Mouse (Mus musculus) olfactory bulb, adult 2 months (tissue): ENCODE results near the gene Efcab12. TPM values are rescaled to one million over a fixed set of nuclear protein-coding genes. Genes with fewer than 3 reads are reported as not detected.

Source experiments
- H3K27ac ChIP-seq: fragments of 200-500 bp; 2 replicates; pipeline ENCODE4 v1.5.1; 2012; ENCODE audit warnings: low read depth, low read length; ENCODE audit not compliant: insufficient read depth
- H3K4me1 ChIP-seq: fragments of 200-500 bp; 2 replicates; pipeline ENCODE4 v1.6.1; 2012; ENCODE audit warnings: low read length; ENCODE audit not compliant: control insufficient read depth, insufficient read depth
- H3K4me3 ChIP-seq: fragments of 200-500 bp; 2 replicates; pipeline ENCODE4 v1.5.1; 2012; ENCODE audit warnings: mild to moderate bottlenecking, low read depth, low read length, moderate library complexity; ENCODE audit not compliant: insufficient read depth
- CTCF ChIP-seq: fragments of 200-500 bp; IDR thresholded peaks from 2 replicates; pipeline ENCODE4 v1.5.1; 2012; ENCODE audit warnings: low read depth, mild to moderate bottlenecking, low read length, moderate library complexity; ENCODE audit not compliant: insufficient read depth
- POLR2A ChIP-seq: fragments of 200-500 bp; IDR thresholded peaks from 2 replicates; pipeline ENCODE4 v1.6.1; 2012; ENCODE audit warnings: mild to moderate bottlenecking, low read depth, low read length, moderate library complexity; ENCODE audit not compliant: insufficient read depth
- WGBS: fragments of 180-500 bp; shearing (Covaris S2); methylation state at CpG from one replicate; pipeline ENCODE4 v1.1.7; 2018; 5-methylcytosine and 5-hydroxymethylcytosine counted together
- polyA plus RNA-seq: library from polyadenylated mRNA; stranded (reverse); fragments of >200 nt; gene quantifications from 2 replicates; pipeline ENCODE4 v1.2.4, GENCODE M21; 2012; ENCODE audit warnings: low replicate concordance; ENCODE audit not compliant: missing spikeins, insufficient read depth, insufficient read length

Gene Efcab12
- polyA plus RNA-seq, 1 experiment: not detected

DNA sequence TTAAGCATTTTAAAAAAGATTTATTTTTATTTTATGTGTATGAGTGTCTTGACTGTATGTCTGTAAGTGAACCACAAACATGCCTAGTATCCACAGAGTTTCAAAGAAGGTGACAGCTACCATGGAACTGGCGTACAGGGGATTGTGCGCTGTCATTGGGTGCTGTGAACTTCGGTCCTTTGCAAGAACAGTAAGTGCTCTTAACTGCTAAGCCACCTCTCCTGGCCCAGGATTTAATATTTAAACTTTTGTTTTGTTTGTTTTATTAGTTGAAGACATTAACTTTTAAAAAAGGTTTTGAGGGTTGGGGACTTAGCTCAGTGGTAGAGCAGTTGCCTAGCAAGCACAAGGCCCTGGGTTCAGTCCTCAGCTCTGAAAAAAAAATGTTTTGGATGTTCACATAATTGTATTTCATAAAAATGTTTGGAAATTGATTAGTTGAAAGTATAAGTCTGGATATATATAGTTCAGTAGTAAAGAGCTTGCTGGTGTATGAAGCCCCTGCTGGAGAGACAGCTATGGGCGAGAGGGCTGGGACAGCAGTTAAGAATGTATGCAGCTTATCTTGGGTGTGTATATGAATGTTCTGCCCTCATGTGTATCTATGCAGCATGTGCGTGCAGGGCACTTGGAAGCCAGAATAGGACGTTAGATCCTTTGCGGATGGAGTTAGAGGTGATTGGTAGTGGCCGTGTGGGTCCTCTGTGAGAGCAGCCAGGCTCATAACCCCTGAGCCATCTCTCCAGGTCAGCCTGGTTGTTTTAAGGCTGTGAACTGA, 16.8 kb downstream of the Efcab12 start:
- no peaks in the 10 kb centered on the region for H3K4me1 ChIP-seq
- no peak overlapping the region for H3K4me3 ChIP-seq
- TF ChIP-seq CTCF (no peak), POLR2A (no peak)
- no peak overlapping the region for H3K27ac ChIP-seq
- 86% methylated on average over 8 of the region's 8 CpGs for WGBS

DNA sequence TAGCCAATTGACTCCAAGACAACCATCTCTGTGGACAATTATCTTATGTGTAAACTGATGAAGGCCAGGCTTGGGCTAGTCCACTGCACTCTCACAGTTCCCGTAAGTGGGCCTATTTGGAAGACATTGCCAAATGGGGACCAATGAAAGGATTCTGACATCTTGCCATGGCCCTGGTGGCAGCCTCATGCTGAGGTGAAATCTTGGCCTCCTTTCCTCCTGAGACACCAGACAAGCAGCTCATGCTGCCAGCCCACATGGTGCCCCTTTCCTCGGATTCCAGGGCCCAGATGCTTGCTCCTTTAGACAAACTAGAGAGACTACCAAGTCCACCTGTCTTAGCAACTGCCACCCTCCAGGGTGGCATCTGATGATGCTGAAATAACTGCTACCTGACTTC, 20.1 kb downstream of the Efcab12 start:
- H3K27ac ChIP-seq: no peak overlapping the region
- no peaks in the 10 kb centered on the region for H3K4me1 ChIP-seq
- TF ChIP-seq CTCF (no peak), POLR2A (no peak)
- H3K4me3 ChIP-seq: no peak overlapping the region
- 63% methylated on average over 2 of the region's 2 CpGs for WGBS

DNA sequence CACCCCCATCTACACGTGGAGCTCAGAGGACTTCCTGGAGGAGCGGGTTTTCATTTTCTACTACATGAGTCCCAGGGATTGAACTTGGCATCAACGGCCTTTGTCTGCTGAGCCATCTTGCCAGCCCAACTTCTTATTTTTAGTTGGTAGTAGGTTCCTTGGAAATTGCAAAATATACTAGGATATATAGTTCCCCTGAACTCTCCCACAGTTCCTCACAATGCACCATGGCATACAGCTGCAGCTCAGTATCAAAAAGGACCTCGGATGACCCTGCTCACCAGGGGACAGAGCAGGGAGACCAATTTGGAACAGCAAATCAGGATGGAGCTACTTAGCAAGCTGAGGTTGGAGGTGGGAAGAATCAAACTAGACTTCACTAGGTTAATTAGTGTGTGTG, 23.2 kb downstream of the Efcab12 start:
- Histone ChIP-seq H3K4me3 (no peak overlapping the region), H3K27ac (no peak overlapping the region), H3K4me1 (no peaks in the 10 kb centered on the region)
- TF ChIP-seq CTCF: no peak
- TF ChIP-seq POLR2A: no peak
- 76% methylated on average over 4 of the region's 4 CpGs for WGBS

DNA sequence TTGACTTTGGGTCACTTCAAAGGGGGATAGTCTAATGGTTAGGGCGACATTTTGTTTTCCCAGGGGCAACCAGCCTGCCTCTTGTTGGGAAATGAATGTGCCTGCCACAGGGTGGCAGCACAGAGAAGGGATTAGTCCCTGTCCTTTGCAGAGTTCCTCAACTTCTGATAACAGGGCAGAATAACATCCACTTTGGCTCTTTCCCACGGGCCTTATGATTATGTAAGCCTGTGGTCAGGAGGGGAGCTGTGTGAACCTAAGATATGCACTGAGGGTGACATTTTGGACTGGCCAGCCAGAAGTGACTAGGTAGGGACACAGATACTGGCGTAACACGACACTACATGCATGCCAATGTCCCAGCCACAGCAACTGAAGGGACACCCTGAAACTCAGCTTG, 24.1 kb downstream of the Efcab12 start:
- Histone ChIP-seq H3K4me1 (no peaks in the 10 kb centered on the region), H3K4me3 (no peak overlapping the region), H3K27ac (no peak overlapping the region)
- WGBS: 42% methylated on average over 4 of the region's 4 CpGs
- TF ChIP-seq POLR2A (no peak), CTCF (no peak)

DNA sequence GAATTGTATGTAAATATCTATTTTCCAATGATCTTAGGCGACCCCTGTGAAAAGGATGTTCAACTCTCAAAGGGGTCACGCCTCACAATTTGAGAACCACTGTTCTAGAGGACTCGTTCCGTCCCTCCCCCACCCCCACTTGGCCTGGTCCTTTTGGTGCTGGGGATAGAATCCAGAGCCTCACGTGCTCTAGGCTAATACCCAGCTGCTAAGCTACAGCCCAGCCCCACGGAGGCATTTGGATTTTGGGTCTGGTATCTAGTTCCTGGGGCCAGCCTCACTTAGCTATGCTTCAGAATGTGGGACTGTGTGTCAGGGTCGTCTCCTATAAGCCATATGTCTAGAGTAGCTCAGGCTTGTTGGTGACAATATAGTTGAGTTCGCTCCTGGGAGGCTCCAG, 26.6 kb downstream of the Efcab12 start:
- TF ChIP-seq CTCF (no peak), POLR2A (no peak)
- no peak overlapping the region for H3K4me3 ChIP-seq
- WGBS: 72% methylated on average over 8 of the region's 8 CpGs
- no peak overlapping the region for H3K27ac ChIP-seq
- H3K4me1 ChIP-seq: peaks cover 10% of the 10 kb centered on the region

DNA sequence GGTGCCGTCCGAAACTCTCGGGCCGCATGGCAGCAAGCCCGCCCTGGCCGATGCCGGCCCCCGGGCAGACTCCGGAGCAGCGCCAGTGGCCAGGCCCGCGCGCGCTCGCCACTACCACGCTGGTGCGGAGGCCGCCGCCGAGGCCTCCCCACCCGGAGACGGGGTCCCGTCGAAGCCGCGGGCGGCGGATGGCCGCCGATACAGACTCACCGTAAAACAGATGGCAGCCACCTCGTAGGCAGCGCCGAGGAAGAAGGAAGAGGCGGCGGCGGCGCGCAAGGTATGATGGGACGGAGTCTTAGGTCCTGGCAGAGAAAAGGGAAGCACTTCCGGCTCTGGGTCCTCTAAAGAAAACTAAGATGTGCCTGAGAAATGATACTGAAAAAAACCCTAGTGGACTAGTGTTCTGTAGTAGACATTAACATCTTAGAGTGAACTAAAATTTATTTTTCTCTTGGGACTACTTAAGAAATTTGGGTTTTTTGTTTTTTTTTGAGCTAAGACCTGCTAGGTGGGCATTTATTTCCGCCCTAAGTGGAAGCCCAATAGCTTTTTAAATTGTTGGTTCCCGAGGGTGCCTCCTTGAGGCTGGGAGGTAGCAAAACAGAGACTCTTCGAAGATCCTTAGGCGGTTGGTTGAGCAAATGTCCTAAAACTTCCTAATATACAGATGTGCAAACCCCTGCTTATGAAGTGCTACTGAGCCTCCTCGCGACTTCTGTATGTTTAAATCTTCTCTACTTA, 29.6 kb downstream of the Efcab12 start, which contains the start of gene Rpl32:
Gene Rpl32 (minus strand): TSS at position 260 of the 744 bp plus-strand sequence.
- under 1% methylated on average over 47 of the region's 47 CpGs for WGBS
- peak within 1 kb of the TSS; percentile 63 for H3K4me3 ChIP-seq
- H3K27ac ChIP-seq: 0 out of 2 replicates have a peak within 1 kb of the TSS, but pooled peaks have one; percentile 57
- peaks cover 14% of the 10 kb centered on the region for H3K4me1 ChIP-seq
- TF ChIP-seq CTCF: no peak
- peak; percentile 86 for TF ChIP-seq POLR2A

DNA sequence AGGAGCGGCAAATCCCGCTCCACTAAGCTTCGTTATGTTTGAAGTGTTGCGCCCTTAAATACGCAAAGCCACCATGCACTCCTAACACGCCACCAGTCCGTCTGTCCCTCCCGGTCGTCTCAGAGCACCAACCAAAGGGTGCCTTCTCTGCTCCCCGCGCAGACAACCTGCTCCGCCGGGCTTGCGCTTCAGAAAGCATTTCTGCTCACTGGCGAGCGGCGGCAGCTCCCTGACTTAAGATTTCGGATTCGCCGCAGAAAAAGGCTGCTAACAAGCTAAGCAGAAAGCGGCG, 30.1 kb downstream of the Efcab12 start:
- H3K4me1 ChIP-seq: peaks cover 14% of the 10 kb centered on the region
- TF ChIP-seq POLR2A (no peak), CTCF (no peak)
- H3K4me3 ChIP-seq: peak overlapping the region; percentile 63
- under 1% methylated on average over 22 of the region's 22 CpGs for WGBS
- H3K27ac ChIP-seq: no peak overlapping the region

DNA sequence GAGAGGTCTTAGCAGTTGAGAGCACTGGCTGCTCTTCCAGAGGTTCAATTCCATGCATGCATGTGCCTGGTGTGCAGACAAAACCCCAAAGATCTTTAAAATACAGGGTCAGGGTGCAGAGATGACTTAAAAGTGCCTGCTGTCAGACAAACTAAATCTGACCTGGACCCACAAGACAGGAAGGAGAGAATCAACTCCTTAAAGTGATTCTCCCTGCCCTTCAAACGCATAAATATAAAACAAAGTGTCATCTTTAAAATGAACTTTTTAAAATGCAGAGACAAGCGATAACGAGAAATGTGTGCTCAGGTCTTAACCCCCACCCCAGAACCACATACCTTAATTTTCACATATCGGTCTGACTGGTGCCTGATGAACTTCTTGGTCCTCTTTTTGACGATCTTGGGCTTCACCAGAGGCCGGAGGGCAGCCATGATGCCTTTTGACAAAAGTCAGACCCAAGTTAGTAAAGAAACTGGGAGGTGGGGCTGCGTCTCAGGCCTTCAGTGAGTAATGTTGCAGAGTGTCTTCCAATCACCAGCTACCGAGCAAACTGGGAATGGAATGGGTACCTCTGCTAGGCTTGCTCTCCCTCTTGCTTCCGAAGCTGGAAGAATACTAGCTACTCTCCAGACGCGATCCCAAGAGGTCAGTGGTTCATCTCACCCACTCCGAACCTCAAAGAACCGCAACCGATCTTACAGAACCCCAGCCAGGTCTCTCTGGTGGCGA, 30.6 kb downstream of the Efcab12 start:
- WGBS: 2% methylated on average over 15 of the region's 15 CpGs
- Histone ChIP-seq H3K4me1 (peaks cover 14% of the 10 kb centered on the region), H3K27ac (no peak overlapping the region), H3K4me3 (peak overlapping the region; percentile 63)
- TF ChIP-seq CTCF (no peak), POLR2A (no peak)

DNA sequence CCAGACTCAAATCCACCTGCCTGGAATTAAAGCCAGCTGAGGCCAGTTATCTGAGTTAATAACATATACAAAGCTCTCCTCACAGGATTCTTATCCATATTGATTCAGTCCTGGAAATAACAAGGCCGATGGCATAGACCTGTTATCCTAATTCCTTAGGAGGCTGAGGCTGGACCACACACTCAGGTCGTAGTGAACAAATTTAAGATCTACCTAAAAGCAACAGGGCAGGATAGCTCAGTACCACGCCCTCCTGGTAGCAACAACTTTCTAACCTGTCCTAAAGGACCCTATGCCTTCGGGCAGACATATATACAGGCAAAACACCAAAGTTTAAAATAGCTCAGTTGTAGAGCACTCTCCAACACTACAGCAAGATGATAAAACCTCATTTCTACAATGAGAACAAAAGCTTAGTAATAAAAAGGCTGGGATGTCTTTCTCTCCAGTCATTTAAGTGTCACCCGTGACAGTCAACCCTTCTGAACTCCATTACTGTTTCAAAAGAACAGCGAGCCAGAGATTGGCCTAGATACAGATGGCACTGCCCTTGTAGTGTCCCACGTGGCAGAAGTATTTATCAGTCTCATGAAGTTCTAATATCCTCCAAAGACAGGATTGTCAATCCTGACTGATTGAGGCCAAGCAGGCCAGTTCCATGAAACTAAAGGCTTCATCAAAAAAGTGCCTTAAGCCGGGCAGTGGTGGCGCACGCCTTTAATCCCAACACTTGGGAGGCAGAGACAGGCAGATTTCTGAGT, 33.6 kb downstream of the Efcab12 start:
- Histone ChIP-seq H3K27ac (no peak overlapping the region), H3K4me3 (no peak overlapping the region), H3K4me1 (peaks cover 14% of the 10 kb centered on the region)
- no peak for TF ChIP-seq CTCF
- no peak for TF ChIP-seq POLR2A
- WGBS: 65% methylated on average over 10 of the region's 10 CpGs
